ENCODE assay signal across 26 mouse cellular contexts in the genomic region with DNA sequence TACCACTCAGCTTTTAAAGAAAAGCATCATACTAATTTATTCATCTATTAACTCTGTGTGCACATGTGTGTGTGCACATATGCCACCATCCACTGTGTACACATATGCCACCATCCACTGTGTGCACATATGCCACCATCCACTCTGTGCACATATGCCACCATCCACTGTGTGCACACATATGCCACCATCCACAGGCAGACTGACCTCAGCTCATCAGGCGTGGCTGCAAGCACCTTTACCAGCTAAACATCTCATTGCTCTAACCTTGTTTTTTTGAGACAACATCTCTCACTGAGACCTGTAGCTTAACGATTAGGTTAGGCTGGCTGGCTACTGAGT. TPM values are rescaled to one million over a fixed set of nuclear protein-coding genes. Genes with fewer than 3 reads are reported as not detected.
DNase-seq lines count a peak whose midpoint lies in the region; ATAC-seq and TF ChIP-seq lines count a peak whose summit lies in the region.
"Had no signal": no experiment of that assay in that cellular context is flagged by ENCODE, and none has a peak within 500 bp of the region (broad histone marks: within the 10 kb centered on the region; RNA-seq: fewer than 3 reads in every experiment).

No protein-coding gene starts in this region.

- ATAC-seq in forebrain, embryonic 12.5 days (ENCODE audit: low FRiP score): no peak
- peak; percentile 52; the same call in 1 of the 2 replicates for ATAC-seq in hindbrain, postnatal 0 days
- ATAC-seq in embryonic facial prominence, embryonic 15.5 days (ENCODE audit: insufficient number of reproducible peaks, low FRiP score, low TSS enrichment, low read depth): 0 out of 2 replicates have a peak, but pooled peaks have one; percentile 13
- no peak for ATAC-seq in intestine, embryonic 16.5 days
- ATAC-seq in cerebellum, adult (ENCODE audit: insufficient number of reproducible peaks, low FRiP score, low TSS enrichment): no peak

- H3K4me3 ChIP-seq in forebrain, embryonic 12.5 days (replicated peaks): no peak overlapping the region
- no peak overlapping the region for H3K4me3 ChIP-seq in forebrain, embryonic 10.5 days
- H3K4me3 ChIP-seq in hindbrain, postnatal 0 days (ENCODE audit: low read length): no peak overlapping the region
- no peak overlapping the region for H3K4me3 ChIP-seq in hindbrain, embryonic 10.5 days
- no peak overlapping the region for H3K4me3 ChIP-seq in embryonic facial prominence, embryonic 15.5 days (replicated peaks)
- no peak overlapping the region for H3K4me3 ChIP-seq in macrophage (ENCODE audit: inconsistent target)
- H3K4me3 ChIP-seq in intestine, embryonic 16.5 days (ENCODE audit: low read length): no peak overlapping the region
- H3K4me3 ChIP-seq: erythroblast, embryonic 14.5 days; heart, embryonic 12.5 days; kidney, embryonic 15.5 days; liver, embryonic 13.5 days; neural tube, embryonic 12.5 days; stomach, embryonic 15.5 days had no signal

- TF ChIP-seq CTCF in hindbrain, postnatal 0 days (IDR thresholded peaks at IDR 0.05; ENCODE audit: low read depth): no peak

- peaks cover 3% of the 10 kb centered on the region; the same call in 1 of the 2 replicates for H3K79me2 ChIP-seq in macrophage (ENCODE audit: inconsistent target)

- no peaks in the 10 kb centered on the region for H3K27me3 ChIP-seq in forebrain, embryonic 12.5 days
- no peaks in the 10 kb centered on the region for H3K27me3 ChIP-seq in forebrain, embryonic 10.5 days (ENCODE audit: poor library complexity, severe bottlenecking)
- no peaks in the 10 kb centered on the region for H3K27me3 ChIP-seq in hindbrain, postnatal 0 days (ENCODE audit: insufficient read depth, low read length)
- no peaks in the 10 kb centered on the region for H3K27me3 ChIP-seq in hindbrain, embryonic 10.5 days (ENCODE audit: insufficient read depth, poor library complexity, severe bottlenecking)
- H3K27me3 ChIP-seq in embryonic facial prominence, embryonic 15.5 days: no peaks in the 10 kb centered on the region
- no peaks in the 10 kb centered on the region for H3K27me3 ChIP-seq in intestine, embryonic 16.5 days (replicated peaks; ENCODE audit: control insufficient read depth, insufficient read depth, low read length)
- H3K27me3 ChIP-seq: heart, embryonic 12.5 days; kidney, embryonic 15.5 days; liver, embryonic 13.5 days; neural tube, embryonic 12.5 days; stomach, embryonic 15.5 days had no signal

- H3K9ac ChIP-seq in forebrain, embryonic 12.5 days: no peak overlapping the region
- H3K9ac ChIP-seq in hindbrain, postnatal 0 days (replicated peaks; ENCODE audit: low read length): no peak overlapping the region
- no peak overlapping the region for H3K9ac ChIP-seq in embryonic facial prominence, embryonic 15.5 days
- H3K9ac ChIP-seq in intestine, embryonic 16.5 days (ENCODE audit: low read depth, low read length): no peak overlapping the region
- H3K9ac ChIP-seq: heart, embryonic 12.5 days; kidney, embryonic 15.5 days; liver, embryonic 13.5 days; neural tube, embryonic 12.5 days; stomach, embryonic 15.5 days had no signal

- H3K36me3 ChIP-seq in forebrain, embryonic 12.5 days (replicated peaks): peaks cover 79% of the 10 kb centered on the region
- H3K36me3 ChIP-seq in forebrain, embryonic 10.5 days (replicated peaks): peaks cover 92% of the 10 kb centered on the region
- H3K36me3 ChIP-seq in hindbrain, postnatal 0 days (ENCODE audit: insufficient read depth, low read length): peaks cover 47% of the 10 kb centered on the region
- peaks cover 85% of the 10 kb centered on the region for H3K36me3 ChIP-seq in hindbrain, embryonic 10.5 days
- H3K36me3 ChIP-seq in embryonic facial prominence, embryonic 15.5 days: peaks cover 72% of the 10 kb centered on the region
- peaks cover 57% of the 10 kb centered on the region for H3K36me3 ChIP-seq in macrophage (ENCODE audit: inconsistent target)
- H3K36me3 ChIP-seq in intestine, embryonic 16.5 days (ENCODE audit: control insufficient read depth, insufficient read depth, low read length): peaks cover 27% of the 10 kb centered on the region

- H3K27ac ChIP-seq in forebrain, embryonic 12.5 days: 0 out of 2 replicates have a peak overlapping the region, but pooled peaks have one; percentile 20
- H3K27ac ChIP-seq in forebrain, embryonic 10.5 days: no peak overlapping the region
- H3K27ac ChIP-seq in hindbrain, postnatal 0 days: no peak overlapping the region; the same call in 1 of the 2 replicates
- H3K27ac ChIP-seq in hindbrain, embryonic 10.5 days: no peak overlapping the region
- no peak overlapping the region for H3K27ac ChIP-seq in embryonic facial prominence, embryonic 15.5 days (replicated peaks)
- peak overlapping the region; percentile 49; the same call in 1 of the 2 replicates for H3K27ac ChIP-seq in macrophage
- H3K27ac ChIP-seq in intestine, embryonic 16.5 days (ENCODE audit: low read length): no peak overlapping the region
- H3K27ac ChIP-seq: kidney, embryonic 15.5 days; liver, embryonic 13.5 days; neural tube, embryonic 12.5 days; stomach, embryonic 15.5 days had no signal

- WGBS in forebrain, embryonic 12.5 days: 96% methylated on average over 2 of the region's 2 CpGs
- WGBS in forebrain, embryonic 10.5 days: 93% methylated on average over 2 of the region's 2 CpGs
- WGBS in hindbrain, postnatal 0 days: 82% methylated on average over 2 of the region's 2 CpGs
- WGBS in hindbrain, embryonic 10.5 days: 95% methylated on average over 2 of the region's 2 CpGs
- WGBS in embryonic facial prominence, embryonic 15.5 days: 94% methylated on average over 2 of the region's 2 CpGs
- WGBS in macrophage (ENCODE audit: missing documents): 100% methylated on average over 2 of the region's 2 CpGs
- 91% methylated on average over 2 of the region's 2 CpGs for WGBS in intestine, embryonic 16.5 days

- no peak for DNase-seq in forebrain, embryonic 10.5 days (ENCODE audit: extremely low spot score, low spot score)
- no peak for DNase-seq in hindbrain, postnatal 0 days (ENCODE audit: low spot score)
- DNase-seq in hindbrain, embryonic 10.5 days (ENCODE audit: low spot score): no peak
- DNase-seq: adrenal gland, postnatal 25 days; cerebellum, adult 11 months; cerebellum, adult 9-11 months; heart, postnatal 10 days; kidney, adult 11 months; kidney, postnatal 4 days; liver, embryonic 13.5 days; lung, adult 2 months; lung, postnatal 14 days; thymus, postnatal 25 days had no signal

- H3K9me3 ChIP-seq in forebrain, embryonic 12.5 days: no peaks in the 10 kb centered on the region
- H3K9me3 ChIP-seq in forebrain, embryonic 10.5 days: no peaks in the 10 kb centered on the region
- H3K9me3 ChIP-seq in hindbrain, postnatal 0 days (ENCODE audit: low read length): no peaks in the 10 kb centered on the region
- no peaks in the 10 kb centered on the region for H3K9me3 ChIP-seq in hindbrain, embryonic 10.5 days
- H3K9me3 ChIP-seq in embryonic facial prominence, embryonic 15.5 days (replicated peaks): no peaks in the 10 kb centered on the region
- H3K9me3 ChIP-seq in intestine, embryonic 16.5 days (ENCODE audit: control insufficient read depth, low read length): no peaks in the 10 kb centered on the region
- H3K9me3 ChIP-seq: heart, embryonic 12.5 days; kidney, embryonic 15.5 days; liver, embryonic 13.5 days; neural tube, embryonic 12.5 days; stomach, embryonic 15.5 days had no signal

- H3K4me1 ChIP-seq in forebrain, embryonic 12.5 days: no peaks in the 10 kb centered on the region
- no peaks in the 10 kb centered on the region for H3K4me1 ChIP-seq in forebrain, embryonic 10.5 days
- H3K4me1 ChIP-seq in hindbrain, postnatal 0 days (ENCODE audit: insufficient read depth, low read length): no peaks in the 10 kb centered on the region
- H3K4me1 ChIP-seq in hindbrain, embryonic 10.5 days (replicated peaks): no peaks in the 10 kb centered on the region
- no peaks in the 10 kb centered on the region for H3K4me1 ChIP-seq in embryonic facial prominence, embryonic 15.5 days
- H3K4me1 ChIP-seq in intestine, embryonic 16.5 days (ENCODE audit: control insufficient read depth, insufficient read depth, low read length): no peaks in the 10 kb centered on the region
- H3K4me1 ChIP-seq: kidney, embryonic 15.5 days; liver, embryonic 13.5 days; neural tube, embryonic 12.5 days; stomach, embryonic 15.5 days had no signal

- no peak overlapping the region for H3K4me2 ChIP-seq in forebrain, embryonic 12.5 days
- H3K4me2 ChIP-seq in hindbrain, postnatal 0 days (ENCODE audit: low read depth, low read length): no peak overlapping the region
- no peak overlapping the region for H3K4me2 ChIP-seq in embryonic facial prominence, embryonic 15.5 days (replicated peaks)
- H3K4me2 ChIP-seq in intestine, embryonic 16.5 days (ENCODE audit: low read depth, low read length): no peak overlapping the region
- H3K4me2 ChIP-seq: heart, embryonic 12.5 days; kidney, embryonic 15.5 days; liver, embryonic 13.5 days; neural tube, embryonic 12.5 days; stomach, embryonic 15.5 days had no signal

RNA-seq across cellular contexts. Expression of gene Rgma, which starts 59.0 kb away (rescaled TPM):
- 37.3 and 42.3 TPM in 2 replicates for polyA plus RNA-seq in forebrain, embryonic 12.5 days (2016; fragmentation: Nextera tagmentation; extraction: Ambion mirVana)
- 26.2 and 26.8 TPM in 2 replicates for polyA plus RNA-seq in forebrain, embryonic 10.5 days (2016; fragmentation: Nextera tagmentation; extraction: Ambion mirVana)
- total RNA-seq in hindbrain, postnatal 0 days (2014; rRNA removed): 139 and 147 TPM in 2 replicates
- polyA plus RNA-seq in hindbrain, postnatal 0 days (2015; fragmentation: Nextera tagmentation; extraction: Ambion mirVana): 33.7 and 36.5 TPM in 2 replicates
- polyA plus RNA-seq in hindbrain, embryonic 10.5 days (2016; fragmentation: Nextera tagmentation; extraction: Ambion mirVana): 38.4 and 51.1 TPM in 2 replicates
- polyA plus RNA-seq in embryonic facial prominence, embryonic 15.5 days (2015; fragmentation: Nextera tagmentation; extraction: Ambion mirVana): 23.0 and 24.1 TPM in 2 replicates
- total RNA-seq in macrophage (2018; cell fraction: chromatin; rRNA removed): 1 to 10 TPM in 1 of 26 experiments, under 1 TPM in 1, not detected in 24; 0.31 to 5.4 TPM
- not detected for total RNA-seq in macrophage (2018; cell fraction: cytosol; rRNA removed)
- not detected for total RNA-seq in macrophage (2018; cell fraction: nucleus; rRNA removed)
- polyA plus RNA-seq in macrophage (2018): not detected in 3 replicates
- 5.3 and 5.8 TPM in 2 replicates for polyA plus RNA-seq in intestine, embryonic 16.5 days (2015; fragmentation: Nextera tagmentation; extraction: Ambion mirVana)
- total RNA-seq: common myeloid progenitor, adult 5-6 weeks; granulocyte monocyte progenitor cell, adult 5-6 weeks; megakaryocyte-erythroid progenitor cell, adult 5-6 weeks had no signal
- polyA plus RNA-seq: erythroblast, embryonic 14.5 days had no signal

Comparison
In these comparisons a context has a peak if more than half of its experiments do, and no peak if none do; other contexts are left out.
1. H3K27ac ChIP-seq: peak in forebrain, embryonic 12.5 days (single experiment) and macrophage (single experiment); none in forebrain, embryonic 10.5 days (single experiment), hindbrain, postnatal 0 days (single experiment), hindbrain, embryonic 10.5 days (single experiment), embryonic facial prominence, embryonic 15.5 days (single experiment) and intestine, embryonic 16.5 days (single experiment).
2. ATAC-seq: peak in hindbrain, postnatal 0 days (single experiment) and embryonic facial prominence, embryonic 15.5 days (single experiment); none in forebrain, embryonic 12.5 days (single experiment), intestine, embryonic 16.5 days (single experiment) and cerebellum, adult (single experiment).